Mouse (Mus musculus) small intestine, adult 2 months (tissue): Measurements from ENCODE around the gene Nploc4. TPM values are rescaled to one million over a fixed set of nuclear protein-coding genes. Genes with fewer than 3 reads are reported as not detected.

ENCODE experiments used
- H3K27ac ChIP-seq: fragments of 200-500 bp; 2 replicates; pipeline ENCODE4 v1.5.1; 2012; ENCODE audit warnings: low read depth, low read length, control low read depth, inconsistent platforms; ENCODE audit not compliant: insufficient read depth
- H3K27me3 ChIP-seq: fragments of 200-500 bp; 2 replicates; pipeline ENCODE4 v1.6.1; 2012; ENCODE audit warnings: mild to moderate bottlenecking, moderate library complexity, low read length, inconsistent platforms; ENCODE audit not compliant: control insufficient read depth, insufficient read depth
- H3K36me3 ChIP-seq: fragments of 200-500 bp; 2 replicates; pipeline ENCODE4 v1.6.1; 2012; ENCODE audit warnings: mild to moderate bottlenecking, low read length, control low read depth, inconsistent platforms; ENCODE audit not compliant: control insufficient read depth, insufficient read depth
- H3K4me1 ChIP-seq: fragments of 200-500 bp; 2 replicates; pipeline ENCODE4 v1.6.1; 2012; ENCODE audit warnings: low read length, inconsistent platforms, mixed read lengths; ENCODE audit not compliant: control insufficient read depth, insufficient read depth, insufficient read length
- H3K4me3 ChIP-seq: fragments of 200-500 bp; 2 replicates; pipeline ENCODE4 v1.5.1; 2012; ENCODE audit warnings: low read depth, mild to moderate bottlenecking, control low read depth, inconsistent platforms, low read length, moderate library complexity
- CTCF ChIP-seq: fragments of 200-500 bp; IDR thresholded peaks from 2 replicates; pipeline ENCODE4 v1.5.1; 2012; ENCODE audit warnings: low read depth, mild to moderate bottlenecking, control low read depth, inconsistent platforms, low read length, moderate library complexity, mixed read lengths; ENCODE audit not compliant: insufficient replicate concordance, insufficient read length; ENCODE audit errors: extremely low read depth
- POLR2A ChIP-seq: fragments of 200-500 bp; IDR thresholded peaks from 2 replicates; pipeline ENCODE4 v1.6.1; 2012; ENCODE audit warnings: low read depth, mild to moderate bottlenecking, control low read depth, inconsistent platforms, low read length, moderate library complexity
- WGBS: fragments of 180-500 bp; shearing (Covaris S2); methylation state at CpG from one replicate; pipeline ENCODE4 v1.1.7; 2018; 5-methylcytosine and 5-hydroxymethylcytosine counted together
- polyA plus RNA-seq: library from polyadenylated mRNA; depleted of rRNA; stranded (reverse); fragments of >200 nt; gene quantifications from 2 replicates; pipeline ENCODE4 v1.2.3, GENCODE M21; 2012

Gene Nploc4
- polyA plus RNA-seq, 1 experiment = 54.8 TPM

GRCm38 (mm10) chr11:120467051-120467735 lies 29.7 kb upstream of the Nploc4 start, which contains the start of gene Arl16:
Arl16 (minus strand) TSS chr11:120467607.
- peak within 1 kb of the TSS; percentile 90 for H3K4me3 ChIP-seq
- H3K4me1 ChIP-seq = peaks cover 14% of the 10 kb centered on the region
- peak within 1 kb of the TSS; percentile 26 for H3K27ac ChIP-seq
- under 1% methylated on average over 54 of the region's 54 CpGs for WGBS
- TF ChIP-seq POLR2A (peak; percentile 74), CTCF (no peak)
- H3K36me3 ChIP-seq = peaks cover 29% of the 10 kb centered on the region
- no peaks in the 10 kb centered on the region for H3K27me3 ChIP-seq

DNA sequence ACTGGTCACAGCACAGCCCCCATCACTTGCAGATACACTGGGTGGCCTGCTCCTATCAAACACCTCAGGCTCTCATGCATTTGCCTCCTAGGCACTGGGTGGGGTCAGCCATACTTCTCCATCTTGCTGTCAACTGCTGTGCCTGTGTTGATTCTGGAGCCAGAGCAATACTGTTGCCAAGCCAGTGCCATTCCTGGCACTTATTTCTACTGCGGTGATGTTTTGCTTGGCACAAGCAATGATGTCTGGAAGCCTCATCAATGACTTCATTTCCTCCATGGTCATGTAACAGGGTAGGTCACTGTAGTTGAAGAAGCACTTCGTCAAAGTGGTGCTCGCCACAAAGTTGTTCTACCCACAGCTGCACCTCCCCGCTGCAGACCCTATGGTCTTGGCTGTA lies 28.0 kb upstream of the Nploc4 start:
- no peak overlapping the region for H3K27ac ChIP-seq
- H3K36me3 ChIP-seq = peaks cover 21% of the 10 kb centered on the region
- WGBS = 89% methylated on average over 4 of the region's 4 CpGs
- H3K4me1 ChIP-seq = peaks cover 14% of the 10 kb centered on the region
- no peaks in the 10 kb centered on the region for H3K27me3 ChIP-seq
- TF ChIP-seq CTCF (no peak), POLR2A (no peak)
- no peak overlapping the region for H3K4me3 ChIP-seq

DNA sequence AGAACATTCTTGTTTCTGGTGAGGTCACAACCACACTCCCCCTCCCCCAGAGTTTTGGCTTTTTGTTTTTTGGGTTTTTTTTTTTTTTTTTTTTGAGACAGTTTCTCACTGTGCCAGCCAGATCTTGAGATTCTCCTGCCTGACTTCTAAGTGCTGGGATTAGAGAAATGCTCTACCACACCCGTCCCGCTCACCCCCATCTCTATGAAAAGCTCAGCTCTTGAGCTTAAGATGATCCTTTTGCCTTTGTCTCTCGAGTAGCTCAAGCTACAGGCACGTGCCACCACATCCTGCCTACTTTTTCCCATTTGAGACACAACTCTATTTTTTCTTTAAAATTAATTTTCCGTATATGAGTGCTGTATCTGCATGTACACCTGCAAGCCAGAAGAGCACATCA lies 26.9 kb upstream of the Nploc4 start:
- 86% methylated on average over 5 of the region's 5 CpGs for WGBS
- Histone ChIP-seq H3K36me3 (peaks cover 13% of the 10 kb centered on the region), H3K27me3 (no peaks in the 10 kb centered on the region), H3K4me3 (no peak overlapping the region), H3K4me1 (peaks cover 14% of the 10 kb centered on the region), H3K27ac (no peak overlapping the region)
- TF ChIP-seq POLR2A (no peak), CTCF (no peak)

- peaks cover 12% of the 10 kb centered on the region for H3K4me1 ChIP-seq
- TF ChIP-seq POLR2A (no peak), CTCF (no peak)
- H3K27me3 ChIP-seq = no peaks in the 10 kb centered on the region
- H3K36me3 ChIP-seq = peaks cover 13% of the 10 kb centered on the region
- H3K27ac ChIP-seq = no peak overlapping the region
- H3K4me3 ChIP-seq = no peak overlapping the region
- 87% methylated on average over 2 of the region's 2 CpGs for WGBS
Measured at GRCm38 (mm10) chr11:120463536-120463935, 26.0 kb upstream of the Nploc4 start.

GRCm38 (mm10) chr11:120458847-120459597 lies 21.5 kb upstream of the Nploc4 start:
- Histone ChIP-seq H3K4me3 (peak overlapping the region; percentile 83), H3K4me1 (peaks cover 7% of the 10 kb centered on the region; the same call in 1 of the 2 replicates), H3K36me3 (peaks cover 13% of the 10 kb centered on the region), H3K27me3 (no peaks in the 10 kb centered on the region), H3K27ac (no peak overlapping the region)
- WGBS = 42% methylated on average over 6 of the region's 6 CpGs
- TF ChIP-seq CTCF = peak; percentile 18; the same call in 1 of the 2 replicates
- no peak for TF ChIP-seq POLR2A

GRCm38 (mm10) chr11:120457772-120458751 lies 20.6 kb upstream of the Nploc4 start, which contains the start of the genes Oxld1 and Ccdc137:
Oxld1 (minus strand) TSS chr11:120458068.
Ccdc137 (plus strand) TSS chr11:120458115.
- Histone ChIP-seq H3K27me3 (no peaks in the 10 kb centered on the region), H3K4me3 (peak within 1 kb of the TSS; percentile 83), H3K36me3 (peaks cover 13% of the 10 kb centered on the region), H3K27ac (peak within 1 kb of the TSS; percentile 65), H3K4me1 (peaks cover 7% of the 10 kb centered on the region; the same call in 1 of the 2 replicates)
- no peak for TF ChIP-seq CTCF
- TF ChIP-seq POLR2A = peak; percentile 76
- WGBS = 3% methylated on average over 62 of the region's 62 CpGs
